Mouse (Mus musculus): ENCODE results near the gene Hsd17b6. TPM values are rescaled to one million over a fixed set of nuclear protein-coding genes. Genes with fewer than 3 reads are reported as not detected.

The Hsd17b6 gene
- polyA plus RNA-seq, 1 experiment from 2014 or later = not detected

DNA sequence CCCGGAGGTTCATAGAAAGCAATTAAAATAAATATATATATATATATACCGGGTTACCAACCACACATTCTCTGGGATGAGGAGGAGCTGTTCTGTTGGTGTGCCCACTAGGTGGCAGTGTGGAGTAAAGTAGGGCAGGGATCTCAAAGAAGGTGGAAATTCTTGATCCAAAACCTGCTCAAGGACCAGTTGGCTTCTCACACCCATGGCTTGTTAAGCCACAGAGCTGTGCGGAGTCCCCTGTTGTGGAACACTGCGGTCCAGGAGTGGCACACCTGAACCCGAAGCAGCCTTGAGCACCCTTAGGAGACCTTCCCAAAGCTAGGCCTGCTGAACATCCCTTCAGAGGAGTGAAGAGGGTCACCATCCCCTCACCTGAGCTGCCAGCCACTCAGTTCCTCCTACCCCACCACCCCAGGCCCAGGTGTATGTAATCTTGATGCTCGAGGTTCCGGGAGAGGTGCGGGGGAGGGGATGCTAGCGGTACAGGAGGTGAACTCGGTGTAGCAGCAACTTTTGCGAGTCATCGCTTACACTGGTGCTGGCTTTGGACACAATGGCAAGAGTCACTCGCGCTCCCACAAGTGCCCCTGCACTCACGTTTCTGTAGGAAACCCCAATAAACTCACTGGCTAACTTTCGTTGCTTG is 51.1 kb downstream of the Hsd17b6 start:
- no peaks in the 10 kb centered on the region for H3K36me3 ChIP-seq (replicated peaks; ENCODE audit: control insufficient read depth, insufficient read depth)
- ATAC-seq (ENCODE audit: low FRiP score) = no peak
- H3K4me3 ChIP-seq (replicated peaks; ENCODE audit: low read length) = no peak overlapping the region
- WGBS = 58% methylated on average over 16 of the region's 16 CpGs
- H3K27me3 ChIP-seq (ENCODE audit: control insufficient read depth, insufficient read depth, low read length) = no peaks in the 10 kb centered on the region
- peak; percentile 80 for DNase-seq (ENCODE audit: low spot score)
- H3K27ac ChIP-seq = no peak overlapping the region
- H3K9ac ChIP-seq = no peak overlapping the region
- no peaks in the 10 kb centered on the region for H3K9me3 ChIP-seq (ENCODE audit: control insufficient read depth, low read length)
- no peaks in the 10 kb centered on the region for H3K4me1 ChIP-seq (replicated peaks; ENCODE audit: control insufficient read depth, insufficient read depth, low read length)
- H3K4me2 ChIP-seq (replicated peaks) = no peak overlapping the region

GRCm38 (mm10) chr10:127955034-127955433 is 52.4 kb downstream of the Hsd17b6 start:
- H3K9ac ChIP-seq = no peak overlapping the region
- H3K27ac ChIP-seq = no peak overlapping the region
- 73% methylated on average over 4 of the region's 4 CpGs for WGBS
- DNase-seq (ENCODE audit: low spot score) (no peak), ATAC-seq (ENCODE audit: low FRiP score) (no peak)
- H3K9me3 ChIP-seq (ENCODE audit: control insufficient read depth, low read length) = no peaks in the 10 kb centered on the region
- H3K4me2 ChIP-seq (replicated peaks) = no peak overlapping the region
- H3K4me1 ChIP-seq (replicated peaks; ENCODE audit: control insufficient read depth, insufficient read depth, low read length) = no peaks in the 10 kb centered on the region
- no peaks in the 10 kb centered on the region for H3K27me3 ChIP-seq (ENCODE audit: control insufficient read depth, insufficient read depth, low read length)
- H3K4me3 ChIP-seq (replicated peaks; ENCODE audit: low read length) = no peak overlapping the region
- H3K36me3 ChIP-seq (replicated peaks; ENCODE audit: control insufficient read depth, insufficient read depth) = no peaks in the 10 kb centered on the region

- ATAC-seq (ENCODE audit: low FRiP score) = no peak
- 73% methylated on average over 4 of the region's 4 CpGs for WGBS
- Histone ChIP-seq H3K4me3 (replicated peaks; ENCODE audit: low read length) (no peak overlapping the region), H3K36me3 (replicated peaks; ENCODE audit: control insufficient read depth, insufficient read depth) (no peaks in the 10 kb centered on the region), H3K9ac (no peak overlapping the region), H3K27ac (no peak overlapping the region), H3K27me3 (ENCODE audit: control insufficient read depth, insufficient read depth, low read length) (no peaks in the 10 kb centered on the region), H3K4me2 (replicated peaks) (no peak overlapping the region), H3K4me1 (replicated peaks; ENCODE audit: control insufficient read depth, insufficient read depth, low read length) (no peaks in the 10 kb centered on the region), H3K9me3 (ENCODE audit: control insufficient read depth, low read length) (no peaks in the 10 kb centered on the region)
- no peak for DNase-seq (ENCODE audit: low spot score)
These were observed 55.6 kb downstream of the Hsd17b6 start for GRCm38 (mm10) chr10:127951821-127952220.

DNA sequence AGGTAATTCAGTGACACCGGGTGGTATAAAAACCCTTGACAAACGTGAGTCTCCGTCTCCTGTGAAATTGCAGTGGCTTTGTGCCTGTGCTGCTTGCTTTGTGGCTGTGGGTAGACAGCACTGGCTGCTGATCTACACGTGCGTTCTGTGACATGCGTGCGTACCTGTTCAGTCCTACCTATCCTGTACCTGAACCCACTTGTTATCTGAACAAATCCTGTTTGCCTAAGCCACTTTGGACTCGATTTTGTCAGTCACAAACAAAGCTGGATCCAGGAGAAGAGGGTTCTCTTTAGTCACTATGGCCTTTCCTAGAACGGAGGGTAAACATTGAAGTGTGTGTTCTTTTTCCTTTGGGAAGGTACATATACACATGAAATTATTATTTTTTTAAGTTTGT is 56.0 kb downstream of the Hsd17b6 start:
- H3K27me3 ChIP-seq (ENCODE audit: control insufficient read depth, insufficient read depth, low read length) = no peaks in the 10 kb centered on the region
- H3K4me3 ChIP-seq (replicated peaks; ENCODE audit: low read length) = no peak overlapping the region
- no peak overlapping the region for H3K27ac ChIP-seq
- no peak for ATAC-seq (ENCODE audit: low FRiP score)
- WGBS = 86% methylated on average over 9 of the region's 9 CpGs
- H3K4me2 ChIP-seq (replicated peaks) = no peak overlapping the region
- no peaks in the 10 kb centered on the region for H3K36me3 ChIP-seq (replicated peaks; ENCODE audit: control insufficient read depth, insufficient read depth)
- H3K9ac ChIP-seq = no peak overlapping the region
- H3K4me1 ChIP-seq (replicated peaks; ENCODE audit: control insufficient read depth, insufficient read depth, low read length) = no peaks in the 10 kb centered on the region
- H3K9me3 ChIP-seq (ENCODE audit: control insufficient read depth, low read length) = no peaks in the 10 kb centered on the region
- no peak for DNase-seq (ENCODE audit: low spot score)

DNA sequence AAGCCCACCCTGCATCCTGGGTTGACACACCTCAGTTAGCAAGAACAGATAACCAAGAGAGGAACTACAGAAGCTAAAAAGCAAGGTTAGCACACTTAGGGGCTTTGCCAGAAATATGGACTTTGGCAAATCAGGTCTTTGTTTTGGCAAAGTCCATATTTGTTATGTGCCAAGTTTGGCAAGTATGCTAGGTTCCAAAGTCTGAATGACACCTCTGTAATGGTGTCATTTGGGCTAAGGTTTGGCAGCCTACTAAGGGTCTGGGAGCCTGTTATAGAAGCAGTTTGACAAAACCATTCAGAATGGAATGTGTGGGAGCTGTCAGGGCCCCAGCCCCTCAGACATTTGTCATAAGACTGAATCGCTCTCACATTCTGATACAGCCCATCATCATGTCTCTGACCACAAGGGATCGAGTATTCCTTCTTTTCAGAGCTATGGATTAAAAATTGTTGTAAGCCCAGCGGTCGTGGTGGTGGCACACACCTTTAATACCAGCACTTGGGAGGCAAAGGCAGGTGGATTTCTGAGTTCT is 57.7 kb downstream of the Hsd17b6 start:
- Histone ChIP-seq H3K9me3 (ENCODE audit: control insufficient read depth, low read length) (no peaks in the 10 kb centered on the region), H3K27ac (no peak overlapping the region), H3K27me3 (ENCODE audit: control insufficient read depth, insufficient read depth, low read length) (no peaks in the 10 kb centered on the region), H3K36me3 (replicated peaks; ENCODE audit: control insufficient read depth, insufficient read depth) (no peaks in the 10 kb centered on the region), H3K4me3 (replicated peaks; ENCODE audit: low read length) (no peak overlapping the region), H3K4me1 (replicated peaks; ENCODE audit: control insufficient read depth, insufficient read depth, low read length) (no peaks in the 10 kb centered on the region), H3K9ac (no peak overlapping the region), H3K4me2 (replicated peaks) (no peak overlapping the region)
- ATAC-seq (ENCODE audit: low FRiP score) (no peak), DNase-seq (ENCODE audit: low spot score) (no peak)
- 90% methylated on average over 4 of the region's 4 CpGs for WGBS

DNA sequence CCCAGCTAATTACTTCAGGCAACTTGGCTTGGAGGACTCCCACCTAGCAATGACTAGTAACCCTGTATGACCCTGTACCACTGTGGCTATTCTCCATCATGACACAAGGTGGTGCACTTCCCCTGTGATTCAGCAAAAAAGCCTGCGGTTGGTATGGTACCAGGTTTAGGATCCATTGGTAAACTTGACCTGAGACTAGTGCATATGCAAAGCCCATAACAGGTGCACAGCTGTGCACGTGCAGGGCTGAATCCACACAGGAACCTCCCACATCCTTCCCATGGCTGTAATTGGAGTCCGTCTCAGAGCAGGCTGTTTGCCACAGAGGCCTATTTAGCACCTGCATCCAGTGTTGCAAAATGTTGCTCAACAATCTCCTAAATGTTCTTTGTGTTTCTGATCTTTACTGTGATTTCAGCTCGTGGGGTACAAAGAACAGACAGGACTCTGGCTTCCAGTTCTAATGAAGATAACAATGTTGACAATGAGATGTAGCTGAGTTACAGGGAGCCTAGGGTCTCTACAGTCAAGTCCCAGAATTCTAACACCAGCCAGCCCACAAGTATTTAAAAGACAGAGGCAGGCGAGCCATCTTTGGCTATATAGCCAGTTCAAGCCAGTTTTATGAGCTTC is 61.9 kb downstream of the Hsd17b6 start:
- Histone ChIP-seq H3K36me3 (replicated peaks; ENCODE audit: control insufficient read depth, insufficient read depth) (no peaks in the 10 kb centered on the region), H3K4me2 (replicated peaks) (no peak overlapping the region), H3K27me3 (ENCODE audit: control insufficient read depth, insufficient read depth, low read length) (no peaks in the 10 kb centered on the region), H3K9me3 (ENCODE audit: control insufficient read depth, low read length) (no peaks in the 10 kb centered on the region), H3K9ac (no peak overlapping the region), H3K27ac (no peak overlapping the region), H3K4me3 (replicated peaks; ENCODE audit: low read length) (no peak overlapping the region), H3K4me1 (replicated peaks; ENCODE audit: control insufficient read depth, insufficient read depth, low read length) (no peaks in the 10 kb centered on the region)
- WGBS = 33% methylated on average over 5 of the region's 5 CpGs
- no peak; the same call in 1 of the 2 replicates for ATAC-seq (ENCODE audit: low FRiP score)
- DNase-seq (ENCODE audit: low spot score) = peak; percentile 77

Other genes with a start within 250 kb of the Hsd17b6 start
- gene Rdh1, start 247.9 kb downstream of the Hsd17b6 start, polyA plus RNA-seq (2014; fragmentation: Nextera tagmentation; extraction: Ambion mirVana) = 0.05 TPM in 1 of 2 replicates, not detected in the other
- gene Rdh16f1, start 247.8 kb downstream of the Hsd17b6 start, polyA plus RNA-seq (2014; fragmentation: Nextera tagmentation; extraction: Ambion mirVana) = not detected in 2 replicates
- gene Rdh9, start 231.2 kb downstream of the Hsd17b6 start, polyA plus RNA-seq (2014; fragmentation: Nextera tagmentation; extraction: Ambion mirVana) = 0.12 TPM in 1 of 2 replicates, not detected in the other
- gene Rdh16, start 206.5 kb downstream of the Hsd17b6 start, polyA plus RNA-seq (2014; fragmentation: Nextera tagmentation; extraction: Ambion mirVana) = 0.10 TPM in 1 of 2 replicates, not detected in the other
- gene Rdh19, start 157.7 kb downstream of the Hsd17b6 start, polyA plus RNA-seq (2014; fragmentation: Nextera tagmentation; extraction: Ambion mirVana) = not detected in 2 replicates
- not detected in 2 replicates for gene Rdh16f2, start 141.1 kb downstream of the Hsd17b6 start, polyA plus RNA-seq (2014; fragmentation: Nextera tagmentation; extraction: Ambion mirVana)
- not detected in 2 replicates for gene Rdh7, start 118.8 kb downstream of the Hsd17b6 start, polyA plus RNA-seq (2014; fragmentation: Nextera tagmentation; extraction: Ambion mirVana)
- gene Sdr9c7, start 109.1 kb downstream of the Hsd17b6 start, polyA plus RNA-seq (2014; fragmentation: Nextera tagmentation; extraction: Ambion mirVana) = not detected in 2 replicates
- 36.9 and 39.3 TPM in 2 replicates for gene Prim1, start 7.6 kb upstream of the Hsd17b6 start, polyA plus RNA-seq (2014; fragmentation: Nextera tagmentation; extraction: Ambion mirVana)
- gene Naca, start 28.0 kb upstream of the Hsd17b6 start, polyA plus RNA-seq (2014; fragmentation: Nextera tagmentation; extraction: Ambion mirVana) = 558 and 592 TPM in 2 replicates
- gene Ptges3, start 51.3 kb upstream of the Hsd17b6 start, polyA plus RNA-seq (2014; fragmentation: Nextera tagmentation; extraction: Ambion mirVana) = 393 and 410 TPM in 2 replicates
- 2,242 and 2,471 TPM in 2 replicates for gene Atp5b, start 75.7 kb upstream of the Hsd17b6 start, polyA plus RNA-seq (2014; fragmentation: Nextera tagmentation; extraction: Ambion mirVana)
- 17.7 and 19.0 TPM in 2 replicates for gene Baz2a, start 84.0 kb upstream of the Hsd17b6 start, polyA plus RNA-seq (2014; fragmentation: Nextera tagmentation; extraction: Ambion mirVana)
- 7.7 and 8.2 TPM in 2 replicates for gene Rbms2, start 172.7 kb upstream of the Hsd17b6 start, polyA plus RNA-seq (2014; fragmentation: Nextera tagmentation; extraction: Ambion mirVana)
- gene Gls2, start 186.8 kb upstream of the Hsd17b6 start, polyA plus RNA-seq (2014; fragmentation: Nextera tagmentation; extraction: Ambion mirVana) = 1.7 and 1.9 TPM in 2 replicates
- 22.4 and 23.2 TPM in 2 replicates for gene Spryd4, start 204.2 kb upstream of the Hsd17b6 start, polyA plus RNA-seq (2014; fragmentation: Nextera tagmentation; extraction: Ambion mirVana)
- gene Mip, start 218.2 kb upstream of the Hsd17b6 start, polyA plus RNA-seq (2014; fragmentation: Nextera tagmentation; extraction: Ambion mirVana) = 0.21 TPM in 1 of 2 replicates, not detected in the other
- gene Timeless, start 224.5 kb upstream of the Hsd17b6 start, polyA plus RNA-seq (2014; fragmentation: Nextera tagmentation; extraction: Ambion mirVana) = 15.4 and 16.7 TPM in 2 replicates
- 0.19 TPM in 1 of 2 replicates, not detected in the other for gene Apon, start 246.5 kb upstream of the Hsd17b6 start, polyA plus RNA-seq (2014; fragmentation: Nextera tagmentation; extraction: Ambion mirVana)